ENCODE assay signal across 22 mouse cellular contexts in genomic region chr7:112030594-112030993, GRCm38 (mm10). TPM values are rescaled to one million over a fixed set of nuclear protein-coding genes. Genes with fewer than 3 reads are reported as not detected.
DNase-seq lines count a peak whose midpoint lies in the region; ATAC-seq and TF ChIP-seq lines count a peak whose summit lies in the region.
"Had no signal": no experiment of that assay in that cellular context is flagged by ENCODE, and none has a peak within 500 bp of the region (broad histone marks: within the 10 kb centered on the region; RNA-seq: fewer than 3 reads in every experiment).

No protein-coding gene starts in this region.

- ATAC-seq in granulocyte monocyte progenitor cell, adult 5-6 weeks (replicated peaks; ENCODE audit: poor library complexity, severe bottlenecking): peak; percentile 79
- ATAC-seq in cerebellum, adult (ENCODE audit: insufficient number of reproducible peaks, low FRiP score, low TSS enrichment): no peak
- ATAC-seq: forebrain, embryonic 13.5 days; forebrain, embryonic 16.5 days had no signal

- intact Hi-C loops in gastrocnemius, adult 2 months (cut with DNase I): no loop called here

- H3K27ac ChIP-seq in gastrocnemius, adult 2 months: peak overlapping the region; percentile 41; the same call in 1 of the 2 replicates
- H3K27ac ChIP-seq: forebrain, embryonic 10.5 days; forebrain, embryonic 13.5 days; heart, adult 2 months; heart, embryonic 10.5 days; heart, embryonic 13.5 days; hindbrain, embryonic 14.5 days had no signal

- H3K4me3 ChIP-seq in gastrocnemius, adult 2 months: no peak overlapping the region
- H3K4me3 ChIP-seq: forebrain, embryonic 10.5 days; forebrain, embryonic 13.5 days; heart, adult 2 months; heart, embryonic 10.5 days; heart, embryonic 13.5 days had no signal

- DNase-seq in gastrocnemius, adult 2 months: no peak
- DNase-seq in gastrocnemius, adult 8-10 months (ENCODE audit: low spot score in 2 of 2): no peak
- peak; percentile 77 for DNase-seq in 416B (ENCODE audit: low read depth)
- DNase-seq in urinary bladder, adult 18-20 months (ENCODE audit: low spot score in 2 of 2): no peak
- DNase-seq in left cerebral cortex, adult 18-20 months (ENCODE audit: low spot score in 2 of 2): no peak
- DNase-seq: adrenal gland, adult 8-10 months; adrenal gland, postnatal 25 days; cerebellum, adult 18-20 months; cerebellum, adult 9-10 months; cerebellum, postnatal 14 days; gastrocnemius, postnatal 25 days; heart, adult 2 months; heart, postnatal 14 days; heart, postnatal 4 days had no signal

- no peak for TF ChIP-seq CTCF in gastrocnemius, adult 2 months (IDR thresholded peaks at IDR 0.05)

RNA-seq across cellular contexts. Expression of gene Usp47, which starts 7.3 kb away (rescaled TPM):
- 100 to 1,000 TPM; 209 to 221 TPM for total RNA-seq in gastrocnemius, adult 2 months (2021)
- total RNA-seq in gastrocnemius, adult 8-10 months (2022): 100 to 1,000 TPM; 231 to 268 (median 245) TPM
- 49.8 and 52.5 TPM in 2 replicates for total RNA-seq in granulocyte monocyte progenitor cell, adult 5-6 weeks (2014; fragmentation: Nextera tagmentation)
- total RNA-seq in granulocyte monocyte progenitor cell, adult 5-6 weeks (2017): 125 and 135 TPM in 2 replicates
- 10 to 100 TPM; 67.6 to 68.3 TPM for total RNA-seq in left cerebral cortex, adult 18-20 months (2021)
